Mouse (Mus musculus) lung, embryonic 14.5 days (tissue): Measurements from ENCODE around the gene Slc35g1. TPM values are rescaled to one million over a fixed set of nuclear protein-coding genes. Genes with fewer than 3 reads are reported as not detected.

ENCODE experiments used
- ATAC-seq: fragments of 200-750 bp; cut with Nextera tagmentation; 2 replicates; pipeline ENCODE4 v1.8.0; 2017; ENCODE audit warnings: mild to moderate bottlenecking, moderate TSS enrichment, moderate library complexity; ENCODE audit not compliant: insufficient read depth
- DNase-seq: peaks from one replicate; pipeline ENCODE4 v3.0.0-alpha.2; 2015
- H3K27ac ChIP-seq: fragments of 300-500 bp; sonication (generic); 2 replicates; pipeline ENCODE4 v1.5.1; 2014; ENCODE audit warnings: low read depth, mild to moderate bottlenecking, moderate library complexity
- H3K27me3 ChIP-seq: fragments of 300-500 bp; sonication (generic); 2 replicates; pipeline ENCODE4 v1.6.1; 2014; ENCODE audit warnings: low read length, control low read depth; ENCODE audit not compliant: insufficient read depth
- H3K36me3 ChIP-seq: fragments of 300-500 bp; sonication (generic); 2 replicates; pipeline ENCODE4 v1.6.1; 2014; ENCODE audit warnings: control low read depth; ENCODE audit not compliant: insufficient read depth
- H3K4me1 ChIP-seq: fragments of 300-500 bp; sonication (generic); 2 replicates; pipeline ENCODE4 v1.6.1; 2014; ENCODE audit warnings: antibody characterized with exemption, control low read depth; ENCODE audit not compliant: insufficient read depth
- H3K4me2 ChIP-seq: fragments of 300-500 bp; sonication (generic); 2 replicates; pipeline ENCODE4 v1.6.1; 2014; ENCODE audit warnings: mild to moderate bottlenecking
- H3K4me3 ChIP-seq: fragments of 300-500 bp; sonication (generic); 2 replicates; pipeline ENCODE4 v1.5.1; 2014; ENCODE audit warnings: low read depth, low read length
- H3K9ac ChIP-seq: fragments of 300-500 bp; sonication (generic); 2 replicates; pipeline ENCODE4 v1.6.1; 2014
- H3K9me3 ChIP-seq: fragments of 300-500 bp; sonication (generic); 2 replicates; pipeline ENCODE4 v1.6.1; 2016; ENCODE audit warnings: low read depth, low read length, control low read depth
- CTCF ChIP-seq: IDR thresholded peaks from 2 replicates; pipeline ENCODE4 v1.5.1; 2016; ENCODE audit warnings: antibody characterized with exemption, low read depth
- WGBS: fragments of 180-500 bp; shearing (Covaris S2); extraction: QIAGEN DNeasy Blood & Tissue Kit; methylation state at CpG from one replicate; pipeline ENCODE4 v1.1.7; 2014; 5-methylcytosine and 5-hydroxymethylcytosine counted together
- polyA plus RNA-seq: library from polyadenylated mRNA; unstranded; fragments of >200 nt; fragmentation: Nextera tagmentation; extraction: Ambion mirVana; gene quantifications from 2 replicates; pipeline ENCODE4 v1.2.1, GENCODE M21; 2014

Gene Slc35g1
- polyA plus RNA-seq, 1 experiment from 2014 or later = 5.1 TPM

DNA sequence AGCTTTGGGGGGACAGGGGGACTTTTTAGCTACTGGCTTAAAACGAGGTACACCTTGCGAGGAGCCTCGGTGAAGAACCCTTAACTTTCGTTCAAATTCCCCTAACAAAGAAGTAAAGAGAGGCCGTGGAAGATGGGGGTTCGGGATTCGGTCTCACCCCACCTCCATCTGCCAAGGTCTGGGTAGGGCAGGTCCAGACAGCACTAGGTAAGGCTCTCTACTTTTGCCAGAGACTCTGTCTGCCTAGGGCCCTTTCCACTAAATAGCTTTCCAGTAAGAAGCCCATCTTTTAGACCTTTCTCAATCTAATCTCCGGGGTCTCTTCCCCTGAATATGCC is 822 bp downstream of the Slc35g1 start:
- Histone ChIP-seq H3K27me3 (peaks cover 4% of the 10 kb centered on the region; the same call in 1 of the 2 replicates), H3K36me3 (no peaks in the 10 kb centered on the region), H3K4me2 (peak overlapping the region; percentile 89), H3K4me1 (no peaks in the 10 kb centered on the region), H3K27ac (no peak overlapping the region), H3K4me3 (peak overlapping the region; percentile 59), H3K9me3 (no peaks in the 10 kb centered on the region), H3K9ac (peak overlapping the region; percentile 59; the same call in 1 of the 2 replicates)
- 30% methylated on average over 8 of the region's 8 CpGs for WGBS
- TF ChIP-seq CTCF = no peak
- ATAC-seq = no peak
- DNase-seq = no peak

DNA sequence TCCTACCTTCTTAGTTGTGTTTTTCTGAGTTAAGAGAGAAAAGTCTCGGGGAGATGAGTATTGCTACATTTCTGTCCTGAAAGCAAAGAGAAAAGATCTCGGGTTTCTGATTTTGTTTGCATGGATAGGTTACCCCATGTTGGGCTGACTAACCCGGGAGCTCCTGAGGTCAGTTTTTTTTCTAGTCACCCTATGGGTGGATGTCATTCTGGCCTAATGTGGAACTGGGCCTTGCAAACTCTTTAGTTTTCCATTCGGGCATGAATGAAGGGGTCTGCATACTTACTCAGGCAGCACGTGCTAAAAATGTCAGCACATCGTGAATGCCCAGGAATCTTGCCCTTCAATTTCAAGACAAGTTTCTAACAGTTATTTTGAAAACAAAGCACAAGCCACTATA is 1.2 kb downstream of the Slc35g1 start:
- H3K4me1 ChIP-seq = no peaks in the 10 kb centered on the region
- H3K9me3 ChIP-seq = no peaks in the 10 kb centered on the region
- TF ChIP-seq CTCF = no peak
- 52% methylated on average over 6 of the region's 6 CpGs for WGBS
- H3K27ac ChIP-seq = no peak overlapping the region
- H3K9ac ChIP-seq = no peak overlapping the region
- H3K4me3 ChIP-seq = peak overlapping the region; percentile 59; the same call in 1 of the 2 replicates
- no peaks in the 10 kb centered on the region for H3K36me3 ChIP-seq
- ATAC-seq (no peak), DNase-seq (no peak)
- peaks cover 4% of the 10 kb centered on the region; the same call in 1 of the 2 replicates for H3K27me3 ChIP-seq
- peak overlapping the region; percentile 89 for H3K4me2 ChIP-seq

DNA sequence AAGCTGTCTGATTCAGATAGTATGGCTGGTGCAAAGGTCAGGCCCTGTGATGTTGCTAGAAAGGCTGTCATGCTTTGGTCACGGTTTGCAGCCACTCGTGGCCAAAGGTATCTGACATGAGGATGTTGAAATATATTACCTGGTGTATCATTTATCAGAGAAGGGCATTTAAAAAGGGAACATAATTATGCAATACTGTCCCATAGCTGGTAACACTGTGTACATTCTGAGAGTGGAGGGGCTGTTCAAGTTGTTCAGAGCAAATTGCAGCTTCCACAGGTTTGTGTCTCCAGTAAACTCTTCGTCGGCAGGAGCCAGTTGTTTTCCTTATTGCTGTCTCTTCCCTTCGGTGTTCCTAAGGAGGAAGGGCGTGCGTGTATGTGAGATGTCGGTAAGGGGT is 3.2 kb downstream of the Slc35g1 start:
- 76% methylated on average over 8 of the region's 8 CpGs for WGBS
- Histone ChIP-seq H3K27ac (no peak overlapping the region), H3K4me2 (no peak overlapping the region), H3K9me3 (no peaks in the 10 kb centered on the region), H3K4me1 (no peaks in the 10 kb centered on the region), H3K27me3 (peaks cover 4% of the 10 kb centered on the region; the same call in 1 of the 2 replicates), H3K36me3 (no peaks in the 10 kb centered on the region), H3K4me3 (no peak overlapping the region), H3K9ac (no peak overlapping the region)
- TF ChIP-seq CTCF = no peak
- no peak for DNase-seq
- ATAC-seq = no peak

DNA sequence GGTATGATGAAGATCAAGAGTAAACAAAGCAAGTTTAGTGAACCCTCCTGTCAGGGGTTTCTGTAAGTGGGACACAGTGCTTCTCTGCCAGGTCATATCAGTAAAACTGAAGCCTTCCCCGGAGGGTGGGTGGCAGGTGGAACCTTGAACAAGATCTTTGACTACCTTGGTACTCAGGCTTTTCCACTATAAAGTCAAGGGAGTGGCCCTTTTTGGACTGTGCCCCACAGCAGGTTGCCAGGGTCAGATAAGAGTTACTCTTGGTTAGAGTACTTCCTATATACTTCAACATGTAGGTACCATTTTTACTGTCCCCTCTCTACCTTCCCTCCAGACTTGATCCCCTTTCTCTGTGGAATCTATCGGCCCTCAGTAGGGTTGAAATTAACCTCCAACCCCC is 5.1 kb downstream of the Slc35g1 start:
- H3K4me1 ChIP-seq = no peaks in the 10 kb centered on the region
- no peaks in the 10 kb centered on the region for H3K9me3 ChIP-seq
- no peak for TF ChIP-seq CTCF
- H3K4me3 ChIP-seq = no peak overlapping the region
- no peak overlapping the region for H3K4me2 ChIP-seq
- 74% methylated on average over 2 of the region's 2 CpGs for WGBS
- ATAC-seq = no peak
- no peak overlapping the region for H3K27ac ChIP-seq
- H3K9ac ChIP-seq = no peak overlapping the region
- peaks cover 4% of the 10 kb centered on the region; the same call in 1 of the 2 replicates for H3K27me3 ChIP-seq
- no peaks in the 10 kb centered on the region for H3K36me3 ChIP-seq
- no peak for DNase-seq

DNA sequence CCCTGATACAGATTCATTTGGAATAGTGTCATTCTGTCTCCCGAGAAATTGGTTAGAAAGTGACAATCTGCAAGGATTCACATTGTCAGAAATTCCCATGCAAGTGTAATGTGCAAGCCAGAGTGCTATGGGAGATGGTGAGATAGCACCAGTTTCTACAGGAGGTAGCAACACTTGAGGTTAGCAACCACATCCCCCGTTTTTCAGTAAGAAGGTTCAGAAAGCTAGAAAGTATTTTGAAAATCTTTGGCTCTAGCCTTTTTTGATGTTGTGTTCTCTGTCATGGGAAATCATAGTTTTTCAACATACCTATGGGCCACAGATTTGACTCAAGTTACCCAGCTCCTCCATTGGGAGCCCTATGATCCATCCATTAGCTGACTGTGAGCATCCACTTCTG is 5.6 kb downstream of the Slc35g1 start:
- H3K4me1 ChIP-seq = no peaks in the 10 kb centered on the region
- no peak for DNase-seq

DNA sequence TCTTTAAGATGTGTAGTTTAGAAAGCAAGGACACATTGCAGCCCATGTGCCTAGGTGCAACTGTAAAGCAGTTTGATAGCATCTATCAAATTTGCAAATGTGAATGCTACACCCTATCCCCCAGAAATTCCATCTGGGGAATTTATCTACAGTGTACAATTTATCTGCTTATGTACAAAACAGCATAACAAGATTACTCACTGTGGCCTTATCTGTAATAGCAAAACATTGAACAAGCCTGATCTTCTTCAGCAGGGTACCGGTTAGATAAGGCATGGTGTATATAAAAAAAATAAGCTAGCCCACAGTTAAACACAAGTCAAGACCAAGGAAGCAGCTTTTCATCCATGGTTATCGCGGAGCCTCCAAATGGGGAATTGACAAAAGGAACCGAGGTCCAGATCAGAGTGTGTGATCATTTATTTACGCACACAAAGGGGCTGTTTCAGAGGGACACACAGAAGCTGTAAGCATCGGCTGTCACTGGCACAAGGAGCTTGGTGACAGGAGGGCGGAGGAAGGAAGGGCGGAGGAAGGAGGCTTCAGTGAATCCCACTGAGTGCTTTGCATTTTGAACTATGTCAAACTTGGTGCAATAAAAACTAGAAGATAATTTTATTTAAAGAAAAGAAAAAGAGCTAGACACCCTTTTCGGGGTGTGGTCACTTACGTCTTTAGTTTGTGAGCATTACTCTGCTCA is 14.7 kb downstream of the Slc35g1 start:
- no peaks in the 10 kb centered on the region for H3K36me3 ChIP-seq
- H3K27me3 ChIP-seq = no peaks in the 10 kb centered on the region
- no peak overlapping the region for H3K27ac ChIP-seq
- no peak for TF ChIP-seq CTCF
- ATAC-seq (no peak), DNase-seq (no peak)
- no peaks in the 10 kb centered on the region for H3K4me1 ChIP-seq
- H3K4me3 ChIP-seq = no peak overlapping the region
- H3K9me3 ChIP-seq = no peaks in the 10 kb centered on the region
- H3K9ac ChIP-seq = no peak overlapping the region
- H3K4me2 ChIP-seq = no peak overlapping the region
- WGBS = 78% methylated on average over 10 of the region's 10 CpGs

More for the DNA sequence above, 5.6 kb downstream of the Slc35g1 start:
- 75% methylated on average over 2 of the region's 2 CpGs for WGBS
- Histone ChIP-seq H3K4me2 (no peak overlapping the region), H3K36me3 (no peaks in the 10 kb centered on the region), H3K27ac (no peak overlapping the region), H3K27me3 (peaks cover 4% of the 10 kb centered on the region; the same call in 1 of the 2 replicates), H3K9me3 (no peaks in the 10 kb centered on the region), H3K4me3 (no peak overlapping the region), H3K9ac (no peak overlapping the region)
- no peak for ATAC-seq
- TF ChIP-seq CTCF = no peak

DNA sequence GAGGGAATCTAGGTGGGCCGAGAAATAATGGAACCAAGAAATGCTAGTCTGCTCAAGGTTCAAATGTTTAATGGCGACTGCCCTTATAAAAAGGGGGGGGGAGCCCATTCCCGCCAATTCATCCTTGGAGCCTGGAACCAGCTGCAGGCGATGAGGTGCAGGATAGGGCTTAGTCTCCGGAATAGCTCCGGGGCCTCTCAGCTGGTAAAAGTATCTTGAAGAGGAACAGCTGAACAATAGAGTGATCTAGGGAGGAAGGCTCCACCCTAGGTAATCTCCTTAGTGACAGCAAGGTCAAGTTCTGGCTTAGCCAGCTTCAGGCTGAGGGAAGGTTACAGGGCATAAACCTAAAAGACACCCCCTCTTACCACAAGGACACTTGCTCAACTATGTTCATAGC is 18.1 kb downstream of the Slc35g1 start:
- WGBS = 86% methylated on average over 6 of the region's 6 CpGs
- ATAC-seq (no peak), DNase-seq (no peak)
- H3K4me2 ChIP-seq = no peak overlapping the region
- no peak overlapping the region for H3K9ac ChIP-seq
- H3K27me3 ChIP-seq = no peaks in the 10 kb centered on the region
- TF ChIP-seq CTCF = no peak
- no peak overlapping the region for H3K4me3 ChIP-seq
- no peaks in the 10 kb centered on the region for H3K36me3 ChIP-seq
- no peaks in the 10 kb centered on the region for H3K4me1 ChIP-seq
- no peaks in the 10 kb centered on the region for H3K9me3 ChIP-seq
- H3K27ac ChIP-seq = no peak overlapping the region
